Mouse (Mus musculus) ES-Bruce4 (cell line): ENCODE measurements around the gene Abcb9.

Experiments
- CTCF ChIP-seq: IDR thresholded peaks from one replicate; pipeline ENCODE4 v1.8.1; 2011; ENCODE audit warnings: low read depth, low read length
- EP300 ChIP-seq: IDR thresholded peaks from 2 replicates; pipeline ENCODE4 v1.6.1; 2011; ENCODE audit warnings: low read depth, low read length; ENCODE audit not compliant: insufficient read depth
- POLR2A ChIP-seq: IDR thresholded peaks from one replicate; pipeline ENCODE4 v1.8.1; 2011; ENCODE audit warnings: low read length; ENCODE audit not compliant: insufficient read depth

DNA sequence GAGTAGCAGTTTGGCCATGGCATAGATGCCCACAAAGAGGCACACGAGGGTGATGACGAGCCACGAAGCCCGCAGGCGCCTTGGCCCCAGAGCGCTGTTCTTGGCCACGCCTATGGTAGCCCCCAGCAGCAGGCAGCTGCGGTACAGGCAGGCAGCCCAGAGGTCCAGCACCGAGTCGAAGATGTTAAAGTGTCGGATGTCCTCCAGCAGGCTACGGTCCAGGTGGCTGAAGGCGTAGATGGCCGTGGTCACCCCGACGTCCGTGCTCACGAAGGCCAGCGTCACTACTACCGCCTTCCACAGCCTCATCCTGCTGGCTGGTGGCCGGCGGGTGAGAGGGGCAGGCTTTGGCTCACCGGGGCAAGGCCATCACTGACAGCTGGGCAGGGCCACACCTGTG is 5.7 kb downstream of the Abcb9 start:
- no peak for TF ChIP-seq POLR2A
- TF ChIP-seq CTCF: no peak
- TF ChIP-seq EP300: no peak
